Mouse (Mus musculus) left cerebral cortex, postnatal 4 days (tissue): Measurements from ENCODE around the gene Pip4k2b. TPM values are rescaled to one million over a fixed set of nuclear protein-coding genes. Genes with fewer than 3 reads are reported as not detected.
A peak's percentile ranks its signal among the peaks of the same experiment; 100 is the strongest.

Experiments
- DNase-seq: peaks from one replicate; pipeline ENCODE4 v3.0.0-alpha.2; 2022
- intact Hi-C: fragments of 180-260 bp; cut with DNase I; formaldehyde crosslinking; loops from one replicate; pipeline ENCODE4 v1.15.1; 2025
- microRNA-seq: library from miRNA; unstranded; fragments of <30 nt; microRNA quantifications from one replicate; pipeline ENCODE4 v1.2.0, GENCODE M21; 2022
- total RNA-seq, 2 experiments: library from RNA; stranded (reverse); gene quantifications; 2 replicates each; pipeline ENCODE4 v1.2.3; 2021

The Pip4k2b gene
- total RNA-seq, 2 experiments from 2014 or later: 180 to 185 TPM

GRCm38 (mm10) chr11:97671177-97671527 lies 73.4 kb downstream of the Pip4k2b start:
- intact Hi-C loops: no loop called here
- no peak for DNase-seq

DNA sequence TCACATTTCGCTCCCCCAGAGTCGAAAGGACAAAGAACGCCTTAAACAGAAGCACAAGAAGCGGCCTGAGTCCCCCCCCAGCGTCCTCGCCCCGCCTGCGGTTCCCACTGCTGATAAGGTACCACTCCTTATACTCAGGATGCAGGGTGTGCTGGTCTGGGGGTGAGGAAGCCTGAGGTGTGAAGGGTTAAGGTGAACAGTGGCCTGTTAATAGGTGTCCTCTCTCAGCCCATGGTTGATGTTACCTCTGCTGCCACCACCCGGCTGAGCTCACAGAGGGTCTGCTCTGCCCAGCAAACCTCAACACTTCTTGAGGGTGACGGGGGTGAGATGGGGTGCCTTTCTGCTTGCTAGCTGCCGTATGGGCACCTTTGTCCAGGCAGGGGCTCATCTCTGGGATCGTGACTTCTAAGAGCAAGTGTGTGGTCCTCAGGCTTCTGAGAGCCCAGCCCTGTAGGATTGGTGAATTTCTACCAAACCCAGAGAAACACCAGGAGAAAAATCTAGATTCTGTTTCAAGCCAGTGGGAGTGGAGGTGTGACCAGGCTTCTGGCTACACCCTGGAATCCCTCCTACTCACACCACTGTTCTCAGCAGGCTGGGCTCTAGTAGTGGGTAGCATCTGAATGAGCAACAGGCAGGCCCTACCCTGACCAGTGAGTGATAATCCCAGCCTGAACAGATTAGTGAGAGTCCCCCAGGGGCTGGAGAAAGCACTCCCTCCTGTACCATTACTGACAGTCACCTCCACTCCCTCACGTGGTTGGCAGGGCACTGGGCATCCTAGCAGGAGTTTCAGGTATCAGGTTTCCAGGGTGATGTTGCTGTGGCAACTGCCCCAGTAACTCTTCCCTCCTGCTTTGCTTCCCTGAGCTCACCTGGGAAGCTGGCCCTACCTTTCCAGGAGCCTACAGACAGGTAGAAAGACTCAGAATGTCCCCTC lies 74.0 kb downstream of the Pip4k2b start:
- intact Hi-C loops: no loop called here
- DNase-seq: no peak

DNA sequence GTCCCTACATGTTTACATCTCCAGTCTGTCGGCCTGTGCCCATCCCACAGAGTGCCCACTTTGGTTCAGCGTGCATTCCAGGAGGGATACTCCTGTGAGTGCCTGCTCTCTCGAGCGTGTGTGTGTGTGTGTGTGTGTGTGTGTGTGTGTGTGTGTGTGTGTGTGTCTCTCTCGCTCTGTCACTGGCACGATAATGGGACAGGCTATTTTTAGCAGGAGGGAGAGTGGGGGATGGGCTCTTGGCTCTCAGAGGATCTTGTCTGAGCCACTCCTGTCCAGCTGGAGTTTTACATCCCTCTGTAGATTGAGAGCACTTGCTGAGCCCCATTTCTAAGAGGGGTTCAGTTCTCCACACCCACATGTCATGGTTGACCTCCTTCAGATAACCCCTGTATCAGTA lies 74.7 kb downstream of the Pip4k2b start:
- peak; percentile 62 for DNase-seq
- intact Hi-C loops: no loop called here

GRCm38 (mm10) chr11:97669268-97669667 lies 75.2 kb downstream of the Pip4k2b start:
- intact Hi-C loops: no loop called here
- DNase-seq: no peak

DNA sequence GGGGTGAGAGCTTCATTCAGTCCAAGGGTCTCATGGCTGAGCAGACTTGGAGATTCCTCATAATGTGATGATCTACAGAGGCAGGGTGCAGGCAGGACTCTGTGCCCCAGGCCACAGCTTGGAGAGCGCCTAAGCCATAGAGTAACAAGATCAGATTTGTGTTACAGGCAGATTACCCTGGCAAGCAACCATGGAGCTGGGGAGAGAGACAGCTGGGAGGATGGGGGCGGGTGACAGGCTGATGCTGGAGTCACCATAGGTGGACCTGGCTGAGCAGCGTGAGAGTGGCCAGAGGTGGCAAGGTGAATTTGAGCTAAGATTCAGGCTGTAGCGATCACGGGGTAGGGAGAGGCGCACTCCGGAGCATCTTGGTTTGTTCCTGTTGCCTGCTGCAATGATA lies 76.3 kb downstream of the Pip4k2b start:
- intact Hi-C loops: no loop called here
- DNase-seq: no peak

- intact Hi-C loops: no loop called here
- no peak for DNase-seq
Observed at GRCm38 (mm10) chr11:97666794-97667193, 77.7 kb downstream of the Pip4k2b start.

DNA sequence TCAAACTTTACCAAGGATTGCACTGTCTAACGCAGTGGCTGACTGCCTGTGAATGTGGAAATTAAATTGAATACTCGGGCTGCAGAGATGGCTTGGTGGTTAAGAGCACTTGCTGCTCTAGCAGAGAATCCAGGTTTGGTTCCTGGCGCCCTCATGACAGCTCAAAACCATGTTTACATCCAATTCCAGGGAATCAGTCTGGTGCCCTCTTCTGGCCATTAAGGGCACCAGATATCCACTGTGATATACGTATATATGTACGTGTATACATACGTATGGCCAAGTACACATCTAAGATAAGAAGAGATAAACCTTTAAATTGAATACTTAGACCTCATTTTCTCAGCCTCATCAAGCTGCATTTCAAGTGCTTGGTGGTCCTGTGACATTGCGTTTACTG lies 78.3 kb downstream of the Pip4k2b start:
- intact Hi-C loops: no loop called here
- no peak for DNase-seq

GRCm38 (mm10) chr11:97665431-97665830 lies 79.1 kb downstream of the Pip4k2b start:
- no peak for DNase-seq
- intact Hi-C loops: no loop called here

Small RNAs within 50 kb of the gene (microRNA-seq; reads per million reads assigned to microRNA genes)
- gene Mir6927: not detected
- not detected for gene Mir8102

Other genes with a start within 250 kb of the Pip4k2b start
- under 1 TPM in 1 of 2 experiments, not detected in 1; 0.26 TPM for gene 4933428G20Rik, start 244.4 kb downstream of the Pip4k2b start, total RNA-seq
- gene Srcin1, start 168.5 kb downstream of the Pip4k2b start, total RNA-seq: 100 to 1,000 TPM; 163 to 177 TPM
- 1 to 10 TPM; 5.6 to 6.3 TPM for gene Epop, start 115.0 kb downstream of the Pip4k2b start, total RNA-seq
- gene Mllt6, start 81.3 kb downstream of the Pip4k2b start, total RNA-seq: 10 to 100 TPM; 60.2 to 67.1 TPM
- gene Cisd3, start 58.9 kb downstream of the Pip4k2b start, total RNA-seq: 10 to 100 TPM; 25.8 to 28.5 TPM
- gene Pcgf2, start 44.2 kb downstream of the Pip4k2b start, total RNA-seq: 100 to 1,000 TPM; 100 to 104 TPM
- gene Psmb3, start 41.3 kb downstream of the Pip4k2b start, total RNA-seq: 100 to 1,000 TPM; 168 to 172 TPM
- 10 to 100 TPM; 17.6 to 20.4 TPM for gene Cwc25, start 21.9 kb upstream of the Pip4k2b start, total RNA-seq
- gene 1700001P01Rik, start 31.2 kb upstream of the Pip4k2b start, total RNA-seq: 1 to 10 TPM in 1 of 2 experiments, not detected in 1; 2.0 TPM
- gene Rpl23, start 37.7 kb upstream of the Pip4k2b start, total RNA-seq: 100 to 1,000 TPM; 614 to 660 TPM
- 100 to 1,000 TPM; 190 to 199 TPM for gene Lasp1, start 54.3 kb upstream of the Pip4k2b start, total RNA-seq
- gene B230217C12Rik, start 96.1 kb upstream of the Pip4k2b start, total RNA-seq: 10 to 100 TPM; 27.1 to 29.0 TPM
- gene Fbxo47, start 139.4 kb upstream of the Pip4k2b start, total RNA-seq: under 1 TPM; 0.46 to 0.74 TPM
- 1 to 10 TPM; 2.1 to 2.4 TPM for gene Plxdc1, start 241.7 kb upstream of the Pip4k2b start, total RNA-seq